Mouse (Mus musculus) spleen, postnatal 36 days (tissue): Measurements from ENCODE around the gene Tlk1.

ENCODE experiments used
- DNase-seq, 2 experiments: peaks; one replicate each; pipeline ENCODE4 v3.0.0; 2022; ENCODE audit warnings: low spot score in 2 of 2, mixed read lengths in 1 of 2

Gene Tlk1

DNA sequence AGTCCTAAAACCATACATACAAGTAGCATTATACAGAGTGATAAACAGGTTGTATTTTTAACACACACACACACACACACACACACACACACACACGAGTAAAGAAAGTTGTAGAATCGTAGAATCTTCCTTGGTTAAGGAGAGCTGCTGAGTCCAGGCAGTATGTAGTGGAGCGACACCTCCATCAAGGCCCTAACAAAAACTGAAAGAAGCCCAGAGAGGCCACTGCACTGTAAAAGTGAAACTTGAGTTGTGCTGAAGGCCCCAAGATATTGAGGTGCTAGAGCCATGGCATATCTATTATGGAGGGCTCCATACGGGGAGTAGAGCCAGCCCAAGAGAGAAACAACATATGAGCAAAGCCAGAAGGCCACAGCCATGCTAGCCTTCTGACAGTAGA lies 32.3 kb downstream of the Tlk1 start:
- DNase-seq = no peak

DNA sequence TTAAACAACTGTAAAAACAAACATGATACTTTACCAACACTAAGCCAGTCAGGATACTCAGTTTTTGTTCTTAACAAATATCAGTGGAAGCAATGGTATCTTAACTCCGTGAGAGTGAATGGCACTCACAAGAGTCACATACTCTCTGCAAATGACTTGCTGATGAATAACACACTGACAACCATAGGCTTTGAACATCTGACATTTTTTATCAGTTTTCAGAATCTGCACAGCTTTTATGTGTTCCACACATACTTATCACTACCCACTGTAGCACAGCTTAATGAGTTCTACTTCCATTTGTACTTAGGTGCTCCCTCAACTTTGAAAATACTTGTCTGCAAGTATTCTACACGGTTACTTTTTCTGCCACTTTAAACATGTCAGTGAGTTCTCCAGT lies 35.3 kb downstream of the Tlk1 start:
- no peak for DNase-seq

DNA sequence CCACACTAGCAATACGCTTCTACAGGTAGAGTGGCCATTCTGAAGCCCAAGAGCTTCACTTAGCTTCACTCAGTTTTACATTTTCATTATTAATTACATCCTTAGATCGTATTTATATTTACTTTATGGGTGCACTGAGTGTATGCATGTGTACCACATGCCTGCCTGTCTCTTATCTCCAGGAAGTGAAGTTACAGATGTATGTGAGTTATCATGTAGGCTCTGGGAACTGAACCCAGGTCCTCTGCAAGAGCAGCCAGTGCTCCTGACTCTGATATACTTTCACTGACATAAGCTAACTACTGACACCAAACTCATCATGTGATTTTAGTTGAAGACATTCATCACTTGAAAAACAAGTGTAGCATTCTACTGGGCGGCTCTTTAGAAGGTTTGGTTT lies 36.2 kb downstream of the Tlk1 start:
- no peak for DNase-seq

DNA sequence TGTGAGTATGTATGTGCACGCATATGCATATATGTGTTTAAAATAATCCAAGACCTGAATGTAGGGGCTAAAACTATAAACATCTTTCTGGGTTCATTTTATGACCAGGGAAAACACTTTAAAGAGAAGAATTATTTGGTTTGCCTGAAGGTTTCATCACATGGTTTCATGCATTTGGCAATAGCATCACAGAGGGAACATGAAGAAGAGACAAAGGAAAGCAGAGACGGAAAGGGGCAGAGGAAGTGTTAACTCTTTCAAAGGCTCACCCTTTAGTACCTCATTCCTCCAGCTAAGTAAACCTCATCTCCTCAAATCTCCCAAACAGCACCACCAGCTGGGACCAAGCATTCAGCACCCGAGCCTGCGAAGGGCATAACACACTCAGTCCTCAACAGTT lies 41.1 kb downstream of the Tlk1 start:
- no peak for DNase-seq

- no peak for DNase-seq
Observed at GRCm38 (mm10) chr2:70783504-70783903, 42.0 kb downstream of the Tlk1 start.

GRCm38 (mm10) chr2:70779634-70780033 lies 45.9 kb downstream of the Tlk1 start:
- DNase-seq = peak; percentile 8 to 29

GRCm38 (mm10) chr2:70776744-70777143 lies 48.8 kb downstream of the Tlk1 start:
- DNase-seq = no peak

DNA sequence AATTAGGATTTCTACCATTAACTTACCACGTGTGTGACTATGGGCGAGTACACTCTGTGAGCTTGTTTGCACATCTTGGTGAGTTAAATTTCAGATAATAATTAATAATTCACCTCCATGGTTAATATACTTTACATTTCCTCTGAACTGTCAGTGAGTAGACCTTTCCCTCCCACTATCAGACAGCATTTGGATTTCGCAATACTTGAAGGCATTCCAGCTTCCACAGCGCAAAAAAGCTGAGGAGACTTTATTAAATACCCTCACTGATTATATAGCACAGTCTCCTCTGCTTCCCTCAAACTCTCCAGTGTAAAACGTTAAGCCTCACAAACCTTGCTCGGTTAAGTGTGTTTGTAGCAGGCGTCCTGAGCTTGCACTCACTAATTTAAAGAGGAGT lies 60.8 kb downstream of the Tlk1 start:
- DNase-seq = no peak

GRCm38 (mm10) chr2:70762741-70763140 lies 62.8 kb downstream of the Tlk1 start:
- DNase-seq = no peak

DNA sequence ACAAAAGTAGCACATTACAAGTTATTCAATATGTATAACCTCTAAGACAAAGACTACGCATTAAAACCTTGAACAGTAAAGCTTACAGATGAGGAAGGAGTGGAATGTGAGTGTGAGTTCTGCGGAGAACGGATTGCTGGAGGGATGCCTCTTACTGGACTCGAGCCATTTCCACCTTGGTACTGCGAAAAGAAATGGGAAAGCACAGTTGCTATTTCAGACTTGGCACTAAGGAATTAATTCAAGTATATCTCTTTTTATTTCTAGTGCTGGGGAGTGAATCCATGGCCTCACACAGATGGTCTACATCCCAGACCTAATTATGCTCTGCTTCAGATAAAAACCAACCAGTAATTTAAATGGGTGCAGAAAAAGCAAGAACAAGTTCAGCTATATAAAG lies 73.4 kb downstream of the Tlk1 start:
- DNase-seq = no peak

DNA sequence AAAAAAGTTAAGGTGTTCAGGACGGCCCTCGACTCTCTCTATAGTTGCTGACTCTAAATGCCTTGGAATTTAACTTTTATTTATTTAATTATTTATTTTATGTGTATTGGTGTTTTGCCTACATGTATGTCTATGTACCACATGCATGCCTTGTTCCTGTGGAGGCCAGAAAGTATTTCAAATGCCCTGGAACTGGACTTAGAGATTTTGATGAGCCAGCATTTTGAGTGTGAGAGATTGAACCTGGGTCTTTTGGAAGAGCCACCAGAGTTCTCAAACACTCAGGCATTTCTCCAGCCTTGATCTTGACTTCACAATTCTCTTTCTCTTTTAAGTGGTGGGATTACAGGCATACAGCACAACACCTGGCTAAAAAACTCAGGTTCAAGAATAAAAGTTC lies 73.9 kb downstream of the Tlk1 start:
- DNase-seq = no peak

- no peak for DNase-seq
Observed at GRCm38 (mm10) chr2:70742588-70742987, 82.9 kb downstream of the Tlk1 start.

- no peak for DNase-seq
Observed at GRCm38 (mm10) chr2:70741901-70742300, 83.6 kb downstream of the Tlk1 start.

- no peak for DNase-seq
Observed at GRCm38 (mm10) chr2:70736008-70736407, 89.5 kb downstream of the Tlk1 start.

DNA sequence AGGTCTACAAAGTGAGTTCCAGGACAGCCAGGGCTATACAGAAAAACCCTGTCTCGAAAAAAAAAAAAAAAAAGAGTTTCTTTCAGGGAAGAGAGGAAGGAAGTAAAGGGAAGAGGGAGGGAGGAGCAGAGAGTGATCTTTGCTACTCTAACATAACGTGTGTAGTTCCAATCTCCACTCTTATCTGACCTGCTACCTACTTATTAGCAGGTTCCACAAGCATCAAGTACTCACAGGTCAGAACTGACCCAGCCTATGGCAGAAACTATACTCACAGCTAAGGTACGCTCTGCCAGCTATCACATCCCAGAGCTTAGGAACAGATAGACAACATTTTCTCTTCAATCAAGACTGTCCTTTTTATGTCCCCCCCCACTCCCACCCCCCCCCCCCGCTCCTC lies 90.0 kb downstream of the Tlk1 start:
- no peak for DNase-seq

GRCm38 (mm10) chr2:70727089-70727488 lies 98.4 kb downstream of the Tlk1 start:
- DNase-seq = no peak

DNA sequence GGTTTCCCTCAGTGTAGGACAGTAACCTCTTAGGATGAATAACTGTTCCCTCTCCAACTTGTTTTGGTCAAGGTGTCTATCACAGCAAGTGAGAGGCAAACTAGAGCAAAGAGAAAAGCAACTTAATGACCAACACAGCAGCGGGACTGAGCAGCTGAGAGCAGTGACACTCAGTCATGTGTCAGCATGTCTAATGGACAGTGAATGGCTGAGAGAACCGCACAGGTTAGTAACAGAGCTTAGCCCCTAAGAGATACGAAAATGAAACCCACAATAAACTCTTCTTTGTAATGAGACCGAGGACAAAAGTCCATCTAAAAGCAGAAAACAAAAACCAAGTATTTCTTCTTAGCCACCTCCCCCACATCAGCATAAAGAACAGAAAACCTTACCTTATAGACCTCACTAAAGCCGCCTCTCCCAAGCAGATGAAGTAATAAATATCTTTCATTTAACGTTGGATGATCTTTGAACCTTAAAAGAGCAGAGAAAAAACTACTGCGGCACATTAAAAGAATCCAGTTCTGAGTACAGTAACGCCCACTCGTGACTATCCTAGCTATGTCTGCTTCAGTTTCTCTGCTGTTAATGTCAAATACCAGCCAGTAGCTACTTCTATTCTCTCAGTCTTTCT lies 101.8 kb downstream of the Tlk1 start:
- DNase-seq = no peak

DNA sequence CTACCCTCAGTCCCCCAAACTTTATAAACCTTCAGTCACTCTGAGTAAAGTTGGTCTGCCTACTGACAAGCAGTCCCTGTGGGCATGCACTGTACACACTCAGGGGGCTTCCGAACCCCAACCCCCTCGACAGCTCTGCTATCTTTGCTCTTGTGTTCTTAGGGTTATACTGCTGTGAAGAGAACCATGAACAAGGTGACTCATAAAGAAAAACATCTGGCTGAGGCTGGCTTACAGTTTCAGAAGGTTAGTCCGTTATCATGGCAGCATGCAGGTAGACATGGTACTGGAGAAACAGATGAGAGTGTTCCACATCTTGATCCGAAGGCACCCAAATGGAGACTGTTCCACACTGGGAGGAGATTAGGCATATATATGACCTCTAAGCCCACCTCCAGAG lies 114.7 kb downstream of the Tlk1 start:
- no peak for DNase-seq

DNA sequence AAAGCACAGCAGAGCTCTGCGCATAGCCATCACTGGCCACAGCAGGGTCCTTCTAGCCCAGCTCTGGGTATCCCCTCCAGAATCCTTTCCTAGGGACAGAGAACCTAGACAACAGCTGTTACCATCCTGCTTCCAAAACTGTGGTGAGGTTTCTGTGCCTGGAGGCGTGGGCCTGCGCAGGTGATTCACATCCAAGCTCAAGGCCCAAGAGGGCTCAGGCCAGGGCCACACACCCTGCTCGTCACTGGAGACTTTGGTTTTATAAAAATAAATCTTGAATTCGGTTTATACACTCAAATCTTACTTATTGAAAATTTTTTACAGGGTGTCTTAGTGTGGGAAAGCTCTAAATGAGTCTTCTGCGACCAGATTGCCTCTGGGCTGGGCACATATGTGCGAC lies 115.3 kb downstream of the Tlk1 start:
- no peak for DNase-seq

DNA sequence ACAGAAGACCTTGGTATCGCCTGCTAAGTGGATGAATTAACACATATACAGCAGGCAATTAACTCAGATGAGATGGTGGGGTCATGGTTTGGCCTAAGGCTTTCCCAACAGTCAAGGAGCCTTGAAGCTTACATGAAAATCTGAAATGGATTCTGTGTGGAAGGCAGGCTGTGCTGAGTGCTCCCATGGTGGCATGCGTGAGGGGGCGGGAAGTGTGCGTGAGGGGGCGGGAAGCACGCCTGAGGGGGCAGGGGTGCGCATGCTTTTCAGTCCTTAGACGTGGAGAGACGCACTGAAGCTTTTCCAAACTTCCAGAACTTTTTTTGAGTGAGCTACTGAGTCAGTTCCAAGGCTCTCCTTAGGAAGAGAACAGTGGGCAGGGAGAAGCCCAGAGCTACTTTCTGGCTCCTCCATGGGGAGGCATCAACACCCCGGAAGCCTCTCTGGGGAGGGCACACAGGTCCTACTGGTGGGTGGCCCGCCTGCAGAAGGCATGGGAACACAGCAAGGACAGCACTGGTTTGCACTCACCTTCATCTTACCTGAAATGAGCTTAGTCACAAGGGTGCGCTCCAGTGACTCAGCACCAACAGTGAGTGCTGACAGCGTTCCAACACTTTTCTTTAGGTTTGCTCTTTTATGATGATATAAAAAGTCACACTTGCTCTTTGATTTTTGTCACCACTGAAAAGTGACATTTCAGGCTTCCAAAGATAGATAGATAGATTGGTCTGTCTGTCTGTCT lies 116.4 kb downstream of the Tlk1 start:
- no peak for DNase-seq

- no peak for DNase-seq
Observed at GRCm38 (mm10) chr2:70702403-70702802, 123.1 kb downstream of the Tlk1 start.

DNA sequence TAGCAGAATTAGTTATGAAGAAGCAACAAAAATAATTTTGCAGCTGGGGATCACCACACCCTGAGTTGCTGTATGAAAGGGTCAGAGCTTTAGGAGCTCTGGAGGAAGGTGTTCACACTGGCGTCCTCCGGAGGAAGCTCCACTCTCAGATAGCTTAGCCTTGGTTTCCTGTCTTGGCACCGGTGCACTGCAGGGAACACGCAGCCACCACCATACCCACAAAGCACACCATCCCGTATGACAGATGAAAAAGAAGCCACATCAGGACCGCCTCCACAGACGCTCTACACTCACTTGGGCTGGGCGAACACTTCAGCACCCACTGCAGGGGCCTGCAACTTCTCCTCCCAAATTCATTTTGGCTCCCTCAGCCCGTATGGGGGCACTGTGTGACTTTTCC lies 124.0 kb downstream of the Tlk1 start:
- peak in 1 of 2 experiments; percentile 8 for DNase-seq

DNA sequence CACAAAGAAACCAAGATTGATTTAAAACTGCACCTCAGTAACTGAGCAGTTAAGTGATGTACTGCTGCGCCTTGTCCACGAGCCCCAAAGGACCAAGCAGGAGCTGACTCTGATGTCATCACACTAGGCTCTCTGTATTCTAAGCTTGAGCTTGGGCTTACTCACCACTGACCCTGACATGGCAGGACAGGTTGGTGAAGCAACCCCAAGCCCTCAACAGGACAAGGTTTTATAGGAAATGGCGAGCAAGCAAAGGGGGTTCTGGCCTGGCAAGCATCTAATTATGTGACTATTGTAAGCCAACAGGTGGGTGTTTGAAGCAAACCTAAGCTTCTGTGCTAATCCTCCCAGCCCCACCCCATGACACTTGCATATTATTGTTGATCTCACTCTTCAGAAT lies 124.7 kb downstream of the Tlk1 start:
- no peak for DNase-seq

- no peak for DNase-seq
Observed at GRCm38 (mm10) chr2:70695712-70696111, 129.8 kb downstream of the Tlk1 start.
